Mouse (Mus musculus): ENCODE data around the gene Ncaph2.

Gene Ncaph2

GRCm38 (mm10) chr15:89343325-89343724, 12.2 kb upstream of the Ncaph2 start:
- no peak for DNase-seq

DNA sequence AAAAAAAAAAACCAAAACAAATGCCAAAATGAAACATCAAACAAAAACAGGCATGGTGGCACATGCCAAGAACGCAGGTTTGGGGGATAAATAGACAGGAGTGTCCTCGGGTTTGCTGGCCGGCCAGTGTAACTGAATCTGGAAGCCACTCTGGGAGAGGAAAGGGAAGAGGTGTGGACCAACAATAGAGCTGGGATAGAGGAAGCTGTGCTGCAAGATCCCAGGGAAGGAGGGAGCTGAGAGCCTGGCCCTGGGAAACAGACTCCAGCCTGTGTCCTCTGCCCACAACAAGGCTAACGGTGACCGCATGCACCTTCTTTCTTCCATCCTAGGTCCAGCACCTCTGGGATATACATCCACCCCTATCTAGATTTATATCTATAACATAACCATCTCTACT, 5.1 kb upstream of the Ncaph2 start:
- DNase-seq: no peak

DNA sequence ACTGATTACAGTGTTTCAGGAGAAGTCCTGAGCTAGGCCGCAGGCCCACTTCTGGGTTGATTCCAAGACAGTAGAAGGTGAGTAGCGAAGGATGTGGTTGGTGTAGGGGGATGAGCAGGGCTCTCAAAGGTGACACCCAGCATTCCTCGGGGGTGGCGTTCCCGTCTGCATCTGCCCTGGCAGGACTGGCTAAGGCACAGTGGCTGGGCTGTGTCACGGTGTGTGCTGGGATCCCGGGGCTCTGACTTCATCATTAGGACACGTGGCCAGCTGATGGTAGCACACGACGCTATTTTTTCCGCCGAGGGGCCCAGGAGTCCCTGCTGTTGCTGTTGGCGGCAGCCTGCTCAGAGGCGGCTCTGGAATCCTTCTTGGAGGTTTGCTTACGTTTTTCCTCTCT, 4.2 kb upstream of the Ncaph2 start:
- DNase-seq: no peak

DNA sequence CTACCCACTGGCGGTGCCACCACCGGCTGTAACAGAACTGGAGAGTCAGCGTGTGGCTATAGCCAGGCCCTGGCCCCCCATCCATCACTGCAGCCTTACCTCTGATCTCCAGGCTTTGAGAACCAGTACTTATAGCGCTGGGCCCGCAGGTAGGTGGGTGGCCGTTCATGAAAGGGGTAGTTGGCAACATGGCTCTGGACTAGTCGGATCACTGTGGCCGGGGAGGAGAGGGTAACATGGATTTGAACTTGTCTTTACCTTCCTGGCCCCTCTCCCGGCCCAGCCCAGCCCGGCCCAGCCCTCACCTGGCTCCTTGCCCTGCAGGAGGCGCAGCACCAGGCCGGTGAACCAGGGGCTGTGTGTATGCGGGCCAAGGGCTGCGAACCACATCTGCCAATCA, 3.5 kb upstream of the Ncaph2 start:
- DNase-seq: no peak

DNA sequence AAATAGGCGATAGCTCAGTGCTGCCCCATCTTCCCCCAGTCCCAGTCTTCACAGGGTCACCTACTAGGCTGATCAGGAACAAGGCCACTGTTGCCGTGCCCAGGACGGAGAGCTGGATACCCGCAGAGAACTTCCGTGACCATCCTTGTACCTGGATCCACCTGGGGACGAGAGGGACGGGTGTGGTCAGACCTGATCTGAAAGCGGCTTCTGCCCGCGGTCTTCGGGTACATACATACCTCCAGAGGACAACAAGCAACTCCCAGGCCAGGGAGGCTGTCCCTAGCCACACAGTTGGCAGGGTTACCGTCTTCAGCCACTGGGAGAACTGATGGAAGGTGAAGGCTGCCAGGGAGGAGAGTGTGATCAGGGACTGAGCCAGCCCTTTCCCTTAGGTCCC, 2.7 kb upstream of the Ncaph2 start:
- no peak for DNase-seq

- DNase-seq: no peak
Measured at GRCm38 (mm10) chr15:89353837-89354236, 1.7 kb upstream of the Ncaph2 start.

- peak in 1 of 2 experiments; percentile 31 for DNase-seq
Measured at GRCm38 (mm10) chr15:89354455-89354854, 1.1 kb upstream of the Ncaph2 start.

DNA sequence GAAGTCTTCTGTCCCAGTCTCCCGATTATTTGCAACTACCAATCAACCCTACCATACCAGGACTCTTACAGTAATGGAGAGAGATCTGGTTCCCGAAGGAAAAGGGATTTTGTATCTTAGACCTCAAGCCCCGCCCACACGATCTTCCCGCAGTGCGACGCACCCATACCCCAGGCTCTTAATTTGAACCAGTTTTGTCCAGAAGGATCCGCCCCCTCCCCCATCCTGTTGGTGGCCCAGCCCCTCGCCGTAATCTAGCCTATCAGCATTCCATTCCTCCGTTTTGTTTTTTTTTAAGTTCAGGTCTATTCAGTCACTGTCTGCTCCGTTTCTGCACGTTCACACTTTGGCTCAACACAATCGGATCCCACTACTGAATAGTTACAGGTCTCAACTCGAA, 853 bp downstream of the Ncaph2 start:
- peak; percentile 68 to 83 for DNase-seq

DNA sequence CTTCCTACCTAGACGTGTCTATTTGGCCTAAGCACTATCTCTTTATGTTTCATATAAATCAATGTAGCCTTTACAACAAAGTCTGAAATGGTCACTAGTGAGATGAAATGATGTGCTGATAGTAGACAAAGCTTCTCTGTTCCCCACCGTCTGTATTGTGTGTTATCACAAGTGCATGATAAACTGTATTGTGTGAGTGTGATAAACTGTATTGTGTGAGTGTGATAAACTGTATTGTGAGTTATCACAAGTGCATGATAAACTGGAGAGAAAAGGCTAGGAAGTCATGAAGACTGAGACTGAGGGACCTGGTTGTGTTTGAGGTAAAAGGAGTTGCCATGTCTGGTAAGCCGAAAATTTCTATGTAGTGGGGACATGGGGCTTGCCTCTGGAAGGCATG, 3.3 kb downstream of the Ncaph2 start:
- no peak for DNase-seq

GRCm38 (mm10) chr15:89363051-89363450, 7.5 kb downstream of the Ncaph2 start:
- DNase-seq: no peak

GRCm38 (mm10) chr15:89365141-89365551, 9.6 kb downstream of the Ncaph2 start:
- DNase-seq: no peak

DNA sequence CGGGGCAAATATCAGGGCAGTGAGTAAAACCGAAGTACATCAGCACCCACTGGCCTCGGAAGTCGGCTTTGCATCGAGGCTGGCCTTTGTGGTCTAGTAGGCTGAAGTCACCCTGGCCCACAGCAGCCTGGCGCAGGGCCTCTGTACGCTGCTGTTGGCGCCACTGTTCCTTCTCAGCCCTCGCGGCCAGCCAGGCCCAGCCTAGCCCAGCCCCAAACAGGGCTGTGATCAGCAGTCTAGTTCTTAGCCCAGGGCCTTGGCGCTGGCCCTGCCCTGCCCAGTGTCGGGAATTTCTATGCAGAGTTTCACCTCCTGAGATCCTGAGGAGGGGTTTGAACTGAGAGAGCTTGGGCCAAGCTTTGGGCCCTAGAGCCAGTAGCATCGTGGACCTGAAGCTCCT, 16.5 kb downstream of the Ncaph2 start:
- peak in 1 of 2 experiments; percentile 18 for DNase-seq

DNA sequence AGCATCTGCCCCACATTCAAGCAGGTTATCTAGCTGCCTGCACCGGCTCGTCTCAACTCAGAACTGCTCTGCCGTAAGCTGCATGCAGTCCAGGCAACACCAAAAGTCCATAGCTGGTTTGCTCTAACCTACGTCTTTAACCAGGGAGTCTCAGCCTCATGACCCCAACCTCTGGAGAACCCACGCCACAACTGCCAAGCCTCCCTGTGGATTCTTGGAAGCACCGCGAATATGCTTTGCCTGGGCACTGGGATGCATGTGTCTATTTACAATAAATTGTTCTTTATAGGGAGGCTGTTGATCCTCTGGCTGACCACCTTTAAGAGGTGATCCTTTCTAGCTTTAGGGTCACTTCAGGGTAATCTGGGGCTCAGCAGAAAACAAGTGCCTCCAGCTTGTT, 17.0 kb downstream of the Ncaph2 start:
- peak in 1 of 2 experiments; percentile 8 for DNase-seq

- peak; percentile 87 to 88 for DNase-seq
Measured at GRCm38 (mm10) chr15:89373027-89373761, 17.7 kb downstream of the Ncaph2 start.

GRCm38 (mm10) chr15:89373762-89374248, 18.3 kb downstream of the Ncaph2 start, which contains the start of gene Sco2:
TSS of gene Sco2 (minus strand) at chr15:89373846.
- peak; percentile 87 to 94 for DNase-seq

DNA sequence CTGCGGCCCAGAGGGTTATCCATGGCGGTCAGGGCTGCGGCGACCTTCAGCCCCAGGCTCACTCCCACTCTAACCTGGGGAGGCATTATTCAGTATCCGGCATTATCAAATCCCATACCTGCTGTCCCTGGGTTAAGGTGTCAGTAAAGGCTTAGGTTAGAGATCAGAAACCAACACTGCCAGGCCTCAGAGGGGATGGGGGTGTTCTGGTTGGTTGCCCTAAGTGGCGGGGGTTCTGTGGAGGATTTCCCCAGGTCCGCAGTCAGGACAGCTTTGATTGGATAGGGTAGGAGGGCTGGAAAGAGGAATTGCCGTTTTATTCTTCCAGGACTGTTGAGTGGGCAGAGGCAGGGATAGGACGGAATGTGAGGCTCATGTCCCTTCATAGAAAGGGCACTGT, 18.8 kb downstream of the Ncaph2 start:
- DNase-seq: no peak

GRCm38 (mm10) chr15:89374801-89375534, 19.4 kb downstream of the Ncaph2 start:
- DNase-seq: no peak

- DNase-seq: no peak
Measured at GRCm38 (mm10) chr15:89376040-89376439, 20.5 kb downstream of the Ncaph2 start.

- DNase-seq: no peak
Measured at GRCm38 (mm10) chr15:89376957-89377356, 21.4 kb downstream of the Ncaph2 start, which contains the start of gene Tymp. TSS of gene Tymp (minus strand) at chr15:89377039.

- peak in 1 of 2 experiments; percentile 12 for DNase-seq
Measured at GRCm38 (mm10) chr15:89377362-89377761, 21.8 kb downstream of the Ncaph2 start.

- DNase-seq: no peak
Measured at GRCm38 (mm10) chr15:89377938-89378828, 22.7 kb downstream of the Ncaph2 start.

GRCm38 (mm10) chr15:89378831-89379401, 23.4 kb downstream of the Ncaph2 start, which contains the start of gene Odf3b:
TSS of gene Odf3b (minus strand) at chr15:89379282.
- DNase-seq: peak; percentile 55 to 62
